Comparison of ENCODE assay signal across 17 mouse cellular contexts in genomic region chr7:97426566-97426965, GRCm38 (mm10). TPM values are rescaled to one million over a fixed set of nuclear protein-coding genes. Genes with fewer than 3 reads are reported as not detected.
DNase-seq lines count a peak whose midpoint lies in the region; ATAC-seq and TF ChIP-seq lines count a peak whose summit lies in the region.
"Had no signal": no experiment of that assay in that cellular context is flagged by ENCODE, and none has a peak within 500 bp of the region (broad histone marks: within the 10 kb centered on the region; RNA-seq: fewer than 3 reads in every experiment).

No protein-coding gene starts in this region.

- no peak for DNase-seq in forebrain, postnatal 0 days
- peak; percentile 61 for DNase-seq in NIH3T3 (ENCODE audit: low read depth)
- peak; percentile 61 to 68 for DNase-seq in cerebellum, adult 18-20 months
- no peak for DNase-seq in midbrain, embryonic 10.5 days (ENCODE audit: low spot score)
- DNase-seq in gastrocnemius, postnatal 4 days (ENCODE audit: low spot score in 2 of 2): no peak
- DNase-seq: heart, postnatal 4 days; layer of hippocampus, adult 9-11 months; liver, embryonic 13.5 days; lung, postnatal 14 days; thymus, postnatal 25 days had no signal

- no peaks in the 10 kb centered on the region for H3K9me3 ChIP-seq in forebrain, postnatal 0 days (ENCODE audit: low read length)
- H3K9me3 ChIP-seq in forebrain, embryonic 16.5 days (ENCODE audit: control insufficient read depth, low read length): no peaks in the 10 kb centered on the region
- no peaks in the 10 kb centered on the region for H3K9me3 ChIP-seq in midbrain, embryonic 10.5 days (replicated peaks)
- H3K9me3 ChIP-seq: heart, embryonic 10.5 days; liver, embryonic 13.5 days had no signal

- no peak for ATAC-seq in forebrain, postnatal 0 days
- ATAC-seq in forebrain, embryonic 16.5 days: no peak

- H3K4me3 ChIP-seq in forebrain, postnatal 0 days (ENCODE audit: low read depth, low read length): no peak overlapping the region
- H3K4me3 ChIP-seq in forebrain, embryonic 16.5 days (replicated peaks; ENCODE audit: low read length): no peak overlapping the region
- H3K4me3 ChIP-seq in myocyte: no peak overlapping the region
- no peak overlapping the region for H3K4me3 ChIP-seq in midbrain, embryonic 10.5 days
- H3K4me3 ChIP-seq: erythroblast, embryonic 14.5 days; heart, embryonic 10.5 days; liver, embryonic 13.5 days had no signal

- WGBS in forebrain, postnatal 0 days: 66% methylated on average over 6 of the region's 6 CpGs
- WGBS in forebrain, embryonic 16.5 days: 70% methylated on average over 6 of the region's 6 CpGs
- 77% methylated on average over 6 of the region's 6 CpGs for WGBS in midbrain, embryonic 10.5 days

- H3K36me3 ChIP-seq in forebrain, postnatal 0 days (ENCODE audit: insufficient read depth): no peaks in the 10 kb centered on the region
- H3K36me3 ChIP-seq in forebrain, embryonic 16.5 days (ENCODE audit: control insufficient read depth, insufficient read depth): no peaks in the 10 kb centered on the region
- no peaks in the 10 kb centered on the region for H3K36me3 ChIP-seq in myocyte (ENCODE audit: control insufficient read depth, insufficient read depth)
- H3K36me3 ChIP-seq in midbrain, embryonic 10.5 days: no peaks in the 10 kb centered on the region
- H3K36me3 ChIP-seq: heart, embryonic 10.5 days; liver, embryonic 13.5 days had no signal

- H3K9ac ChIP-seq in forebrain, postnatal 0 days: peak overlapping the region; percentile 22; the same call in 1 of the 2 replicates
- no peak overlapping the region for H3K9ac ChIP-seq in forebrain, embryonic 16.5 days (replicated peaks; ENCODE audit: low read depth, low read length)
- H3K9ac ChIP-seq: liver, embryonic 13.5 days had no signal

- H3K27ac ChIP-seq in forebrain, postnatal 0 days (ENCODE audit: low read depth, low read length): no peak overlapping the region
- H3K27ac ChIP-seq in forebrain, embryonic 16.5 days (ENCODE audit: low read length): no peak overlapping the region
- no peak overlapping the region for H3K27ac ChIP-seq in midbrain, embryonic 10.5 days (replicated peaks)
- H3K27ac ChIP-seq: heart, embryonic 10.5 days; kidney, postnatal 0 days; liver, embryonic 13.5 days had no signal

- no peaks in the 10 kb centered on the region for H3K79me2 ChIP-seq in myocyte (ENCODE audit: control insufficient read depth, insufficient read depth)

- TF ChIP-seq CTCF in forebrain, postnatal 0 days (IDR thresholded peaks at IDR 0.05; ENCODE audit: low read depth): no peak

- TF ChIP-seq POLR2A in myocyte (IDR thresholded peaks at IDR 0.05; ENCODE audit: insufficient read length, low read depth): no peak

- H3ac ChIP-seq in myocyte (ENCODE audit: control insufficient read depth, insufficient read length): no peak overlapping the region

- H3K27me3 ChIP-seq in forebrain, postnatal 0 days (ENCODE audit: insufficient read depth, low read length): no peaks in the 10 kb centered on the region
- H3K27me3 ChIP-seq in forebrain, embryonic 16.5 days (replicated peaks; ENCODE audit: control insufficient read depth, insufficient read depth, low read length): no peaks in the 10 kb centered on the region
- no peaks in the 10 kb centered on the region for H3K27me3 ChIP-seq in myocyte (ENCODE audit: control insufficient read depth, insufficient read depth, insufficient read length)
- no peaks in the 10 kb centered on the region for H3K27me3 ChIP-seq in midbrain, embryonic 10.5 days (ENCODE audit: low read depth, poor library complexity, severe bottlenecking)
- H3K27me3 ChIP-seq: CH12.LX; liver, embryonic 13.5 days had no signal

- H3K4me2 ChIP-seq in forebrain, postnatal 0 days (ENCODE audit: low read depth): no peak overlapping the region
- H3K4me2 ChIP-seq in forebrain, embryonic 16.5 days (ENCODE audit: low read length): no peak overlapping the region
- peak overlapping the region; percentile 54 for H3K4me2 ChIP-seq in myocyte (ENCODE audit: low read depth)
- H3K4me2 ChIP-seq: liver, embryonic 13.5 days; midbrain, embryonic 11.5 days had no signal

- peaks cover 10% of the 10 kb centered on the region for H3K4me1 ChIP-seq in forebrain, postnatal 0 days (ENCODE audit: insufficient read depth)
- H3K4me1 ChIP-seq in forebrain, embryonic 16.5 days (replicated peaks; ENCODE audit: control insufficient read depth, insufficient read depth, low read length): peaks cover 20% of the 10 kb centered on the region
- H3K4me1 ChIP-seq in midbrain, embryonic 10.5 days: peaks cover 19% of the 10 kb centered on the region

TF ChIP-seq in myocyte, 11 proteins besides CTCF, POLR2A, EP300 and RAD21:
- no peak for TF ChIP-seq MYOD1 (IDR thresholded peaks at IDR 0.05; ENCODE audit: control insufficient read depth in 1 of 3, insufficient read length in 2 of 3, low read depth in 2 of 3)
- TF ChIP-seq MYOG (IDR thresholded peaks at IDR 0.05; ENCODE audit: control insufficient read depth in 1 of 3, insufficient read depth in 1 of 3, insufficient read length in 2 of 3, low read depth in 2 of 3): no peak
- no peak for TF ChIP-seq MAX (IDR thresholded peaks at IDR 0.05; ENCODE audit: low read depth)
- no peak for TF ChIP-seq TCF3 (IDR thresholded peaks at IDR 0.05; ENCODE audit: insufficient read length, low read depth)
- TF ChIP-seq SRF (IDR thresholded peaks at IDR 0.05; ENCODE audit: control insufficient read depth, insufficient read length, low read depth): no peak
- TF ChIP-seq REST (IDR thresholded peaks at IDR 0.05; ENCODE audit: insufficient read depth, insufficient read length): no peak
- no peak for TF ChIP-seq CEBPB (IDR thresholded peaks at IDR 0.05; ENCODE audit: insufficient read depth, poor library complexity, severe bottlenecking)
- no peak for TF ChIP-seq E2F4 (IDR thresholded peaks at IDR 0.05; ENCODE audit: insufficient read depth)
- no peak for TF ChIP-seq TCF12 (IDR thresholded peaks at IDR 0.05; ENCODE audit: insufficient read depth, poor library complexity, severe bottlenecking)
- no peak for TF ChIP-seq POLR2AphosphoS2 (IDR thresholded peaks at IDR 0.05; ENCODE audit: insufficient read length, low read depth)
- TF ChIP-seq USF1 (IDR thresholded peaks at IDR 0.05; ENCODE audit: low read depth): no peak

RNA-seq across cellular contexts. Expression of gene Thrsp, which starts 9.0 kb away (rescaled TPM):
- 6.7 and 11.2 TPM in 2 replicates for total RNA-seq in forebrain, postnatal 0 days (2014; rRNA removed)
- 8.6 and 11.7 TPM in 2 replicates for polyA plus RNA-seq in forebrain, postnatal 0 days (2015; fragmentation: Nextera tagmentation; extraction: Ambion mirVana)
- 4.6 and 5.3 TPM in 2 replicates for polyA plus RNA-seq in forebrain, embryonic 16.5 days (2015; fragmentation: Nextera tagmentation; extraction: Ambion mirVana)
- polyA plus RNA-seq in myocyte (2012; fragmentation: generic; extraction: Trizol): 0.02 TPM
- 0.48 and 0.51 TPM in 2 replicates for polyA plus RNA-seq in midbrain, embryonic 10.5 days (2016; fragmentation: Nextera tagmentation; extraction: Ambion mirVana)
- 10 to 100 TPM; 53.7 to 60.9 TPM for total RNA-seq in gastrocnemius, postnatal 4 days (2021)
- total RNA-seq: CH12.LX had no signal
- polyA plus RNA-seq: erythroblast, embryonic 14.5 days; liver, embryonic 13.5 days; midbrain, embryonic 11.5 days had no signal

RNA-seq across cellular contexts. Expression of gene Kctd14, which starts 24.6 kb away (rescaled TPM):
- total RNA-seq in forebrain, postnatal 0 days (2014; rRNA removed): 0.05 and 0.38 TPM in 2 replicates
- polyA plus RNA-seq in forebrain, postnatal 0 days (2015; fragmentation: Nextera tagmentation; extraction: Ambion mirVana): 1.8 and 1.9 TPM in 2 replicates
- polyA plus RNA-seq in forebrain, embryonic 16.5 days (2015; fragmentation: Nextera tagmentation; extraction: Ambion mirVana): 1.9 and 2.2 TPM in 2 replicates
- polyA plus RNA-seq in myocyte (2012; fragmentation: generic; extraction: Trizol): 0.10 TPM
- 0.09 and 0.37 TPM in 2 replicates for polyA plus RNA-seq in midbrain, embryonic 10.5 days (2016; fragmentation: Nextera tagmentation; extraction: Ambion mirVana)
- under 1 TPM; 0.44 to 0.56 TPM for total RNA-seq in gastrocnemius, postnatal 4 days (2021)

RNA-seq across cellular contexts. Expression of gene Ndufc2, which starts 26.8 kb away (rescaled TPM):
- total RNA-seq in forebrain, postnatal 0 days (2014; rRNA removed): 384 and 445 TPM in 2 replicates
- 631 and 789 TPM in 2 replicates for polyA plus RNA-seq in forebrain, postnatal 0 days (2015; fragmentation: Nextera tagmentation; extraction: Ambion mirVana)
- polyA plus RNA-seq in forebrain, embryonic 16.5 days (2015; fragmentation: Nextera tagmentation; extraction: Ambion mirVana): 398 and 425 TPM in 2 replicates
- polyA plus RNA-seq in myocyte (2012; fragmentation: generic; extraction: Trizol): 211 TPM
- 308 and 330 TPM in 2 replicates for polyA plus RNA-seq in midbrain, embryonic 10.5 days (2016; fragmentation: Nextera tagmentation; extraction: Ambion mirVana)
- total RNA-seq in gastrocnemius, postnatal 4 days (2021): 100 to 1,000 TPM; 255 to 257 TPM

RNA-seq across cellular contexts. Expression of gene Ints4, which starts 54.2 kb away (rescaled TPM):
- total RNA-seq in forebrain, postnatal 0 days (2014; rRNA removed): 30.0 and 36.0 TPM in 2 replicates
- 25.6 and 29.0 TPM in 2 replicates for polyA plus RNA-seq in forebrain, postnatal 0 days (2015; fragmentation: Nextera tagmentation; extraction: Ambion mirVana)
- polyA plus RNA-seq in forebrain, embryonic 16.5 days (2015; fragmentation: Nextera tagmentation; extraction: Ambion mirVana): 47.6 and 55.5 TPM in 2 replicates
- 24.9 TPM for polyA plus RNA-seq in myocyte (2012; fragmentation: generic; extraction: Trizol)
- 57.2 and 63.3 TPM in 2 replicates for polyA plus RNA-seq in midbrain, embryonic 10.5 days (2016; fragmentation: Nextera tagmentation; extraction: Ambion mirVana)
- 10 to 100 TPM; 39.0 to 44.9 TPM for total RNA-seq in gastrocnemius, postnatal 4 days (2021)

RNA-seq across cellular contexts. Expression of gene Alg8, which starts 55.2 kb away (rescaled TPM):
- 3.5 and 7.5 TPM in 2 replicates for total RNA-seq in forebrain, postnatal 0 days (2014; rRNA removed)
- 8.6 and 10.6 TPM in 2 replicates for polyA plus RNA-seq in forebrain, postnatal 0 days (2015; fragmentation: Nextera tagmentation; extraction: Ambion mirVana)
- 18.6 and 19.1 TPM in 2 replicates for polyA plus RNA-seq in forebrain, embryonic 16.5 days (2015; fragmentation: Nextera tagmentation; extraction: Ambion mirVana)
- polyA plus RNA-seq in myocyte (2012; fragmentation: generic; extraction: Trizol): 15.1 TPM
- polyA plus RNA-seq in midbrain, embryonic 10.5 days (2016; fragmentation: Nextera tagmentation; extraction: Ambion mirVana): 52.3 and 58.3 TPM in 2 replicates
- total RNA-seq in gastrocnemius, postnatal 4 days (2021): 1 to 10 TPM; 7.9 to 8.1 TPM

Comparison
In these comparisons a context has a peak if more than half of its experiments do, and no peak if none do; other contexts are left out.
1. DNase-seq: peak in NIH3T3 (single experiment) and cerebellum, adult 18-20 months (2 of 2); none in forebrain, postnatal 0 days (single experiment), midbrain, embryonic 10.5 days (single experiment) and gastrocnemius, postnatal 4 days (0 of 2).